Mouse (Mus musculus) liver, adult (tissue): Measurements from ENCODE around the gene Erich2.

Source experiments
- GATA4 ChIP-seq: IDR thresholded peaks from 2 replicates; pipeline ENCODE4 v1.6.1; 2014; ENCODE audit warnings: mild to moderate bottlenecking, low read length; ENCODE audit not compliant: insufficient replicate concordance

Gene Erich2

GRCm38 (mm10) chr2:70558112-70558842 lies 49.7 kb downstream of the Erich2 start:
- TF ChIP-seq GATA4: no peak

GRCm38 (mm10) chr2:70558843-70559451 lies 50.3 kb downstream of the Erich2 start:
- no peak for TF ChIP-seq GATA4

GRCm38 (mm10) chr2:70559520-70559919 lies 50.9 kb downstream of the Erich2 start:
- no peak for TF ChIP-seq GATA4

GRCm38 (mm10) chr2:70561077-70561795 lies 52.6 kb downstream of the Erich2 start:
- no peak for TF ChIP-seq GATA4

- TF ChIP-seq GATA4: no peak
Measured at GRCm38 (mm10) chr2:70562011-70562491, 53.4 kb downstream of the Erich2 start.

GRCm38 (mm10) chr2:70562611-70562980 lies 54.0 kb downstream of the Erich2 start:
- no peak for TF ChIP-seq GATA4

- no peak for TF ChIP-seq GATA4
Measured at GRCm38 (mm10) chr2:70562981-70563671, 54.5 kb downstream of the Erich2 start.

- TF ChIP-seq GATA4: no peak
Measured at GRCm38 (mm10) chr2:70563721-70564645, 55.4 kb downstream of the Erich2 start.

GRCm38 (mm10) chr2:70564646-70565315 lies 56.2 kb downstream of the Erich2 start:
- no peak for TF ChIP-seq GATA4

- no peak for TF ChIP-seq GATA4
Measured at GRCm38 (mm10) chr2:70565651-70566602, 57.3 kb downstream of the Erich2 start.

- TF ChIP-seq GATA4: no peak
Measured at GRCm38 (mm10) chr2:70566603-70566981, 58.0 kb downstream of the Erich2 start.

- no peak for TF ChIP-seq GATA4
Measured at GRCm38 (mm10) chr2:70567071-70567681, 58.6 kb downstream of the Erich2 start.

- TF ChIP-seq GATA4: no peak
Measured at GRCm38 (mm10) chr2:70567682-70568077, 59.1 kb downstream of the Erich2 start.
